Mouse (Mus musculus): ENCODE results near the gene Vcpkmt. TPM values are rescaled to one million over a fixed set of nuclear protein-coding genes. Genes with fewer than 3 reads are reported as not detected.

Gene Vcpkmt
- polyA plus RNA-seq, 1 experiment from 2014 or later: 30.6 TPM

DNA sequence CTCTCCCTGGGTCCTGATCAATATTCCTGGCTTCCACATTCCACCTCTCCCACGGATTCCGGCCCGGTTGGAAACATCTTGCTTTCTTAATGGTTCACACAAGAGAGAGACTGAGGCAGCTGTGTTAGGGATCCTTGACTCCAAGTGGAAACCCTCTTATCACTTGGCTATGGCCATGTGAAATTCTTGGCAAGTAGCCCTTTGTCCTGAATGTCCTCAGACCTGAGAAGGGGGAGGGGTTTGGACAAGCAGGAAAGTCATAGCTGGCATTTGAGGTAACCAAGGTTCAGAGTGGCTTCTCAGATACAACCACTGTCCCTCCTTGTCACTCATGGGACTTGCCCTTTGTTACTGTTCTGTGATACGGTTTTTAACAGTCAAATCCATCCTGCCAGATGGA, 50.7 kb downstream of the Vcpkmt start:
- no peaks in the 10 kb centered on the region for H3K36me3 ChIP-seq (ENCODE audit: control insufficient read depth, insufficient read depth, low read length)
- ATAC-seq: no peak
- H3K27me3 ChIP-seq (replicated peaks; ENCODE audit: control insufficient read depth, insufficient read depth, low read length): no peaks in the 10 kb centered on the region
- H3K4me2 ChIP-seq (ENCODE audit: low read length): no peak overlapping the region
- H3K27ac ChIP-seq (ENCODE audit: low read depth, low read length): no peak overlapping the region
- 89% methylated on average over 4 of the region's 4 CpGs for WGBS
- no peak overlapping the region for H3K4me3 ChIP-seq (ENCODE audit: low read length)
- no peaks in the 10 kb centered on the region for H3K9me3 ChIP-seq (ENCODE audit: control insufficient read depth, low read length)
- peaks cover 4% of the 10 kb centered on the region for H3K4me1 ChIP-seq (ENCODE audit: control insufficient read depth, insufficient read depth, low read depth, low read length)
- no peak overlapping the region for H3K9ac ChIP-seq (ENCODE audit: low read depth, low read length)

DNA sequence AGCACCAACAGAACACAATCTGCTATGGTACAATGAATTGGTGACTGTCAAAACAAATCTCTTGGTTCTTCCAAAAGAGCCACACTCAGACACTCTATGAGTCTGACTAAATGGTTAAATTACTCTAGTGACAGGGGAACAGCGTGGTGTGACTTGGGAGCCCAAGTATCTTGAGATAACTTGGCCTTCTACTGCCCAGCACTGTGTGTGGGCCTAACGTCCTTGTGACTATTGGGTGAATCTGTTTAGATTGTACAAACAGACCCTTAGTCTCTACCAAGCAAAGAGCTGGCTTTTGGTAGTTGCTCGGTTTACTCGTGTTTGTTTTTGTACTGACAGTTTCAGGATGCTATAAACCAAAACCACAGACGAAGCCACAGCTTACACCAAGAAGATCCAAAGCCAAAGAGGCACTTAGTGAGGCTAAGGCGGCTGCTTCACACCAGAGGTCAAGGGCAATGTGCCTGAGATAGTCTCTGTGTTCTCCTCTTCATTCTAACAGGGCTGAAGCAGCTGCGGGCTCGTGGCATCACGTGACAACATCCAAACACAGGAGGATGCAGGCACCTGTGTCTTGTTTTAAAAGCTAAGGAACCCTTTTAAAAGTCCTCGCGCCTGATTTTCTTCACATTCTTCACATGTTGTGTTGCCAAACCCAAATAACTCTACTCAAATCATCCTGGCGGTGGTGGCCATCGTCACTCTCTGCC, 53.0 kb downstream of the Vcpkmt start:
- Histone ChIP-seq H3K4me1 (ENCODE audit: control insufficient read depth, insufficient read depth, low read depth, low read length) (no peaks in the 10 kb centered on the region), H3K36me3 (ENCODE audit: control insufficient read depth, insufficient read depth, low read length) (no peaks in the 10 kb centered on the region), H3K27me3 (replicated peaks; ENCODE audit: control insufficient read depth, insufficient read depth, low read length) (no peaks in the 10 kb centered on the region), H3K9ac (ENCODE audit: low read depth, low read length) (no peak overlapping the region), H3K4me3 (ENCODE audit: low read length) (no peak overlapping the region), H3K27ac (ENCODE audit: low read depth, low read length) (no peak overlapping the region), H3K9me3 (ENCODE audit: control insufficient read depth, low read length) (no peaks in the 10 kb centered on the region), H3K4me2 (ENCODE audit: low read length) (no peak overlapping the region)
- no peak for ATAC-seq
- 87% methylated on average over 13 of the region's 13 CpGs for WGBS

DNA sequence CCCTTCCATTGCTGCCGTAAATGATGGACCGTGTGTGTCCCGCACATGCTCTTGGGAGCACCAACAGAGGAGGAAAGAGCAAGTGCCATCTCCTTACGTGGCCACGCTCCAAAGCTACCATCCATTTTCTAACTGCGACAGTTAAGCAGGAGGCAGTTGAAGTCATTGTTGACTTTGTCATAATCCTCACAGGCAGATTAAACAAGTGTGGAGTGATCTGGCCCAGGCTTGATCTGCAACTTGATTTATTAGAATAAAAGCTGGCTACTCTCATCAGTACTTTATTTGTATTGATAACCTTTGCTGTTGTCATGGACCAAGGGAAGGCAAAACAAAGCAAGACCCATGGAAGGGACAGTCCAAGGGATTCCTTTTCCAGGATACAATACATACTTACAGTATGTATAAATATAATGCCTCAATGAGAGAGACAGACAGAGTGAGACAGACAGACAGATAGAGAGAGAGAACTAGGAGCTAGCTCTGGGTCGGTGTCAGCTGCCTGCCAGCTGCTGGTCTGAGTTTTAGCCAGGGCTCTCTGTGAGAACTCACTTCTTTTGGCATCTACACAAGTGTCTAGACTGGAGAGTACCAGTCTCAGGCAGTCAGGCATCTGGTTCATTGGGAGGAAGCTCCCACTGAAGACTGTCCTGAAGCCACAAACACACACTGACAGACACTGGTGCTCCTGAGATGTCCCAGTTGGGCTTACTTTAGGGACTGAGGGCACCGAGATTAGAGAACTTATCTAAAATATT, 54.4 kb downstream of the Vcpkmt start:
- no peak for ATAC-seq
- no peaks in the 10 kb centered on the region for H3K9me3 ChIP-seq (ENCODE audit: control insufficient read depth, low read length)
- H3K9ac ChIP-seq (ENCODE audit: low read depth, low read length): no peak overlapping the region
- H3K36me3 ChIP-seq (ENCODE audit: control insufficient read depth, insufficient read depth, low read length): no peaks in the 10 kb centered on the region
- no peak overlapping the region for H3K27ac ChIP-seq (ENCODE audit: low read depth, low read length)
- H3K4me2 ChIP-seq (ENCODE audit: low read length): no peak overlapping the region
- no peaks in the 10 kb centered on the region for H3K4me1 ChIP-seq (ENCODE audit: control insufficient read depth, insufficient read depth, low read depth, low read length)
- H3K4me3 ChIP-seq (ENCODE audit: low read length): no peak overlapping the region
- no peaks in the 10 kb centered on the region for H3K27me3 ChIP-seq (replicated peaks; ENCODE audit: control insufficient read depth, insufficient read depth, low read length)
- 92% methylated on average over 8 of the region's 8 CpGs for WGBS

Small RNA genes lying within 50 kb of the gene (microRNA-seq; reads per million reads assigned to microRNA genes)
- gene Gm23018: not detected

Other genes with a start within 250 kb of the Vcpkmt start
- 82.4 and 85.0 TPM in 2 replicates for gene Nemf, start 225.9 kb downstream of the Vcpkmt start, polyA plus RNA-seq (2015; fragmentation: Nextera tagmentation; extraction: Ambion mirVana)
- gene Arf6, start 210.9 kb downstream of the Vcpkmt start, polyA plus RNA-seq (2015; fragmentation: Nextera tagmentation; extraction: Ambion mirVana): 20.7 and 21.8 TPM in 2 replicates
- gene Gm9887, start 210.6 kb downstream of the Vcpkmt start, polyA plus RNA-seq (2015; fragmentation: Nextera tagmentation; extraction: Ambion mirVana): 0.56 and 0.66 TPM in 2 replicates
- gene Sos2, start 98.8 kb upstream of the Vcpkmt start, polyA plus RNA-seq (2015; fragmentation: Nextera tagmentation; extraction: Ambion mirVana): 11.1 and 11.3 TPM in 2 replicates
- gene L2hgdh, start 141.8 kb upstream of the Vcpkmt start, polyA plus RNA-seq (2015; fragmentation: Nextera tagmentation; extraction: Ambion mirVana): 14.4 and 15.3 TPM in 2 replicates
- gene Atp5s, start 141.9 kb upstream of the Vcpkmt start, polyA plus RNA-seq (2015; fragmentation: Nextera tagmentation; extraction: Ambion mirVana): 38.9 and 42.6 TPM in 2 replicates
- gene Cdkl1, start 208.2 kb upstream of the Vcpkmt start, polyA plus RNA-seq (2015; fragmentation: Nextera tagmentation; extraction: Ambion mirVana): 13.2 and 16.5 TPM in 2 replicates